Mouse (Mus musculus) embryo, embryonic 11 days (tissue): ENCODE data around the gene H2afy.

Experiments
- DNase-seq: peaks from one replicate; pipeline ENCODE4 v3.0.0-alpha.2; 2015

H2afy gene

GRCm38 (mm10) chr13:56136200-56136599 lies at the start of gene H2afy:
TSS of gene H2afy (minus strand) at chr13:56136361.
- DNase-seq, result no peak

GRCm38 (mm10) chr13:56183687-56184086 lies 47.5 kb upstream of the H2afy start:
- no peak for DNase-seq

- DNase-seq, result no peak
Measured at GRCm38 (mm10) chr13:56181424-56181823, 45.3 kb upstream of the H2afy start.

GRCm38 (mm10) chr13:56178416-56179035 lies 42.4 kb upstream of the H2afy start, which contains the start of gene Tifab:
TSS of gene Tifab (minus strand) at chr13:56178885.
- DNase-seq, result no peak

- DNase-seq, result no peak
Measured at GRCm38 (mm10) chr13:56176310-56176709, 40.1 kb upstream of the H2afy start.

GRCm38 (mm10) chr13:56175848-56176247 lies 39.7 kb upstream of the H2afy start:
- no peak for DNase-seq

GRCm38 (mm10) chr13:56172901-56173545 lies 36.9 kb upstream of the H2afy start:
- no peak for DNase-seq

- DNase-seq, result no peak
Measured at GRCm38 (mm10) chr13:56172106-56172505, 35.9 kb upstream of the H2afy start.

- peak; percentile 34 for DNase-seq
Measured at GRCm38 (mm10) chr13:56168403-56168781, 32.2 kb upstream of the H2afy start.

GRCm38 (mm10) chr13:56167446-56168402 lies 31.6 kb upstream of the H2afy start:
- peak; percentile 43 for DNase-seq

GRCm38 (mm10) chr13:56165561-56165960 lies 29.4 kb upstream of the H2afy start:
- no peak for DNase-seq

- no peak for DNase-seq
Measured at GRCm38 (mm10) chr13:56164372-56164771, 28.2 kb upstream of the H2afy start.

GRCm38 (mm10) chr13:56163751-56164150 lies 27.6 kb upstream of the H2afy start:
- DNase-seq, result no peak

- no peak for DNase-seq
Measured at GRCm38 (mm10) chr13:56162859-56163258, 26.7 kb upstream of the H2afy start.

GRCm38 (mm10) chr13:56159614-56160363 lies 23.6 kb upstream of the H2afy start:
- peak; percentile 77 for DNase-seq

GRCm38 (mm10) chr13:56159016-56159601 lies 22.9 kb upstream of the H2afy start:
- DNase-seq, result peak; percentile 55

GRCm38 (mm10) chr13:56155671-56156070 lies 19.5 kb upstream of the H2afy start:
- no peak for DNase-seq

GRCm38 (mm10) chr13:56155048-56155447 lies 18.9 kb upstream of the H2afy start:
- no peak for DNase-seq

- no peak for DNase-seq
Measured at GRCm38 (mm10) chr13:56152773-56153460, 16.8 kb upstream of the H2afy start.

GRCm38 (mm10) chr13:56151404-56152226 lies 15.5 kb upstream of the H2afy start:
- DNase-seq, result peak; percentile 93

GRCm38 (mm10) chr13:56145523-56145922 lies 9.4 kb upstream of the H2afy start:
- no peak for DNase-seq
